Mouse (Mus musculus): ENCODE data around the gene Gm9913. TPM values are rescaled to one million over a fixed set of nuclear protein-coding genes. Genes with fewer than 3 reads are reported as not detected.

The Gm9913 gene
- polyA plus RNA-seq (2015; fragmentation: Nextera tagmentation; extraction: Ambion mirVana): 0.03 and 0.08 TPM in 2 replicates

- Histone ChIP-seq H3K9me3 (replicated peaks) (no peaks in the 10 kb centered on the region), H3K4me1 (replicated peaks) (no peaks in the 10 kb centered on the region), H3K27me3 (peaks cover 73% of the 10 kb centered on the region), H3K27ac (replicated peaks) (no peak within 1 kb of the TSS), H3K4me3 (replicated peaks) (peak within 1 kb of the TSS; percentile 35), H3K9ac (no peak within 1 kb of the TSS), H3K4me2 (peak within 1 kb of the TSS; percentile 47), H3K36me3 (replicated peaks) (no peaks in the 10 kb centered on the region)
- 1% methylated on average over 44 of the region's 45 CpGs for WGBS (ENCODE audit: insufficient replicate concordance)
- ATAC-seq (ENCODE audit: insufficient read depth): no peak
Measured at GRCm38 (mm10) chr2:125505006-125505745, at the start of gene Gm9913. Gm9913 (plus strand) TSS chr2:125505089.

GRCm38 (mm10) chr2:125456059-125456789, 48.7 kb upstream of the Gm9913 start:
- no peaks in the 10 kb centered on the region for H3K36me3 ChIP-seq (replicated peaks)
- H3K4me1 ChIP-seq (replicated peaks): no peaks in the 10 kb centered on the region; the same call in 1 of the 2 replicates
- H3K27me3 ChIP-seq: no peaks in the 10 kb centered on the region
- H3K4me2 ChIP-seq: no peak overlapping the region
- no peak overlapping the region for H3K27ac ChIP-seq (replicated peaks)
- no peak overlapping the region for H3K9ac ChIP-seq
- WGBS (ENCODE audit: insufficient replicate concordance): 14% methylated on average over 15 of the region's 15 CpGs
- ATAC-seq (ENCODE audit: insufficient read depth): 0 out of 2 replicates have a peak, but pooled peaks have one; percentile 25
- no peaks in the 10 kb centered on the region for H3K9me3 ChIP-seq (replicated peaks)
- no peak overlapping the region for H3K4me3 ChIP-seq (replicated peaks)

- Histone ChIP-seq H3K4me1 (replicated peaks) (no peaks in the 10 kb centered on the region; the same call in 1 of the 2 replicates), H3K9ac (no peak overlapping the region), H3K4me2 (no peak overlapping the region), H3K36me3 (replicated peaks) (no peaks in the 10 kb centered on the region), H3K27me3 (no peaks in the 10 kb centered on the region), H3K27ac (replicated peaks) (no peak overlapping the region), H3K9me3 (replicated peaks) (no peaks in the 10 kb centered on the region), H3K4me3 (replicated peaks) (no peak overlapping the region)
- no peak for ATAC-seq (ENCODE audit: insufficient read depth)
- 58% methylated on average over 3 of the region's 3 CpGs for WGBS (ENCODE audit: insufficient replicate concordance)
Measured at GRCm38 (mm10) chr2:125459087-125459486, 45.8 kb upstream of the Gm9913 start.

GRCm38 (mm10) chr2:125464036-125464435, 40.9 kb upstream of the Gm9913 start:
- H3K4me2 ChIP-seq: no peak overlapping the region
- no peak overlapping the region for H3K9ac ChIP-seq
- no peaks in the 10 kb centered on the region for H3K9me3 ChIP-seq (replicated peaks)
- H3K4me3 ChIP-seq (replicated peaks): no peak overlapping the region
- no peaks in the 10 kb centered on the region for H3K27me3 ChIP-seq
- H3K36me3 ChIP-seq (replicated peaks): no peaks in the 10 kb centered on the region
- H3K27ac ChIP-seq (replicated peaks): no peak overlapping the region
- no peaks in the 10 kb centered on the region for H3K4me1 ChIP-seq (replicated peaks)
- no peak for ATAC-seq (ENCODE audit: insufficient read depth)
- 29% methylated on average over 6 of the region's 6 CpGs for WGBS (ENCODE audit: insufficient replicate concordance)

GRCm38 (mm10) chr2:125470553-125471295, 34.2 kb upstream of the Gm9913 start:
- Histone ChIP-seq H3K4me3 (replicated peaks) (no peak overlapping the region), H3K4me2 (no peak overlapping the region), H3K9me3 (replicated peaks) (no peaks in the 10 kb centered on the region), H3K36me3 (replicated peaks) (no peaks in the 10 kb centered on the region), H3K27me3 (no peaks in the 10 kb centered on the region), H3K4me1 (replicated peaks) (no peaks in the 10 kb centered on the region), H3K27ac (replicated peaks) (no peak overlapping the region), H3K9ac (no peak overlapping the region)
- 22% methylated on average over 8 of the region's 8 CpGs for WGBS (ENCODE audit: insufficient replicate concordance)
- ATAC-seq (ENCODE audit: insufficient read depth): no peak

GRCm38 (mm10) chr2:125471721-125472120, 33.2 kb upstream of the Gm9913 start:
- Histone ChIP-seq H3K9me3 (replicated peaks) (no peaks in the 10 kb centered on the region), H3K27me3 (no peaks in the 10 kb centered on the region), H3K4me1 (replicated peaks) (no peaks in the 10 kb centered on the region), H3K4me2 (no peak overlapping the region), H3K4me3 (replicated peaks) (no peak overlapping the region), H3K27ac (replicated peaks) (no peak overlapping the region), H3K36me3 (replicated peaks) (no peaks in the 10 kb centered on the region), H3K9ac (no peak overlapping the region)
- WGBS (ENCODE audit: insufficient replicate concordance): 56% methylated on average over 4 of the region's 4 CpGs
- no peak for ATAC-seq (ENCODE audit: insufficient read depth)

GRCm38 (mm10) chr2:125473228-125473627, 31.7 kb upstream of the Gm9913 start:
- H3K4me1 ChIP-seq (replicated peaks): no peaks in the 10 kb centered on the region
- WGBS (ENCODE audit: insufficient replicate concordance): 40% methylated on average over 2 of the region's 2 CpGs
- H3K27ac ChIP-seq (replicated peaks): no peak overlapping the region
- H3K9ac ChIP-seq: no peak overlapping the region
- H3K27me3 ChIP-seq: no peaks in the 10 kb centered on the region
- H3K9me3 ChIP-seq (replicated peaks): no peaks in the 10 kb centered on the region
- ATAC-seq (ENCODE audit: insufficient read depth): no peak
- H3K36me3 ChIP-seq (replicated peaks): no peaks in the 10 kb centered on the region
- no peak overlapping the region for H3K4me3 ChIP-seq (replicated peaks)
- H3K4me2 ChIP-seq: no peak overlapping the region

- no peak overlapping the region for H3K27ac ChIP-seq (replicated peaks)
- H3K9ac ChIP-seq: no peak overlapping the region
- WGBS (ENCODE audit: insufficient replicate concordance): 53% methylated on average over 5 of the region's 5 CpGs
- no peaks in the 10 kb centered on the region for H3K9me3 ChIP-seq (replicated peaks)
- H3K4me2 ChIP-seq: no peak overlapping the region
- H3K4me3 ChIP-seq (replicated peaks): no peak overlapping the region
- H3K4me1 ChIP-seq (replicated peaks): no peaks in the 10 kb centered on the region
- no peaks in the 10 kb centered on the region for H3K27me3 ChIP-seq
- no peak for ATAC-seq (ENCODE audit: insufficient read depth)
- no peaks in the 10 kb centered on the region for H3K36me3 ChIP-seq (replicated peaks)
Measured at GRCm38 (mm10) chr2:125474690-125475089, 30.2 kb upstream of the Gm9913 start.

- Histone ChIP-seq H3K36me3 (replicated peaks) (no peaks in the 10 kb centered on the region), H3K4me3 (replicated peaks) (no peak overlapping the region)
- ATAC-seq (ENCODE audit: insufficient read depth): no peak
Measured at GRCm38 (mm10) chr2:125476231-125476630, 28.7 kb upstream of the Gm9913 start.

GRCm38 (mm10) chr2:125477367-125477766, 27.5 kb upstream of the Gm9913 start:
- 56% methylated on average over 3 of the region's 3 CpGs for WGBS (ENCODE audit: insufficient replicate concordance)
- no peak overlapping the region for H3K4me2 ChIP-seq
- no peaks in the 10 kb centered on the region for H3K4me1 ChIP-seq (replicated peaks)
- H3K36me3 ChIP-seq (replicated peaks): no peaks in the 10 kb centered on the region
- no peak overlapping the region for H3K4me3 ChIP-seq (replicated peaks)
- no peaks in the 10 kb centered on the region for H3K27me3 ChIP-seq
- H3K27ac ChIP-seq (replicated peaks): no peak overlapping the region
- no peak overlapping the region for H3K9ac ChIP-seq
- no peaks in the 10 kb centered on the region for H3K9me3 ChIP-seq (replicated peaks)
- ATAC-seq (ENCODE audit: insufficient read depth): no peak

More at GRCm38 (mm10) chr2:125476231-125476630, 28.7 kb upstream of the Gm9913 start:
- H3K4me1 ChIP-seq (replicated peaks): no peaks in the 10 kb centered on the region
- no peak overlapping the region for H3K9ac ChIP-seq
- no peak overlapping the region for H3K27ac ChIP-seq (replicated peaks)
- H3K27me3 ChIP-seq: no peaks in the 10 kb centered on the region
- H3K9me3 ChIP-seq (replicated peaks): no peaks in the 10 kb centered on the region
- no peak overlapping the region for H3K4me2 ChIP-seq
- WGBS (ENCODE audit: insufficient replicate concordance): 46% methylated on average over 3 of the region's 3 CpGs

GRCm38 (mm10) chr2:125478705-125479104, 26.2 kb upstream of the Gm9913 start:
- Histone ChIP-seq H3K4me1 (replicated peaks) (no peaks in the 10 kb centered on the region), H3K9me3 (replicated peaks) (no peaks in the 10 kb centered on the region), H3K27me3 (no peaks in the 10 kb centered on the region), H3K9ac (no peak overlapping the region), H3K4me3 (replicated peaks) (no peak overlapping the region), H3K36me3 (replicated peaks) (no peaks in the 10 kb centered on the region), H3K27ac (replicated peaks) (no peak overlapping the region), H3K4me2 (no peak overlapping the region)
- no peak for ATAC-seq (ENCODE audit: insufficient read depth)
- WGBS (ENCODE audit: insufficient replicate concordance): 32% methylated on average over 4 of the region's 4 CpGs

All from liver, embryonic 15.5 days (tissue).